Mouse (Mus musculus): ENCODE measurements around the gene Aqp9. TPM values are rescaled to one million over a fixed set of nuclear protein-coding genes. Genes with fewer than 3 reads are reported as not detected.

Gene Aqp9
- polyA plus RNA-seq, 1 experiment from 2014 or later = 0.36 TPM

DNA sequence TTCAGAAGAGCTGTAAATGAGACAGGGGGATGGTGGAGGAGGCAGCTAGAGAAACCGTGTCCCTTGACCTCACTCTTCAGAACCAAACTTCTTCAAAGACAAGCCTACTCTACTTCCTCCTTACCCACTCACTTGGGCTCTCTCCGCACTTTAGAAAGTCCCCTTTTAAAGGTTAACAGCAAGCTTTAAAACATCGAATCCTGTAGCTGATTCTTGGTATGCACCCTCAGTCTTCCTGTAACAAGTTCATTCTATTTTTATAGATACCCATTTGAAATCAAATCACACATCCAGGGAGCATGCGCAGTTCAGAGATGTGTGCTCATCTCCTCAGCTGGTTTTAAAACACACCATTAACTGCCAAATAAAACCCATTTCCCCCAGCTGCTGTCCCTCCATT, 33.8 kb upstream of the Aqp9 start:
- no peaks in the 10 kb centered on the region for H3K4me1 ChIP-seq (ENCODE audit: control insufficient read depth, insufficient read depth, low read length)
- no peak for ATAC-seq (replicated peaks; ENCODE audit: insufficient number of reproducible peaks, low FRiP score, low TSS enrichment)
- 72% methylated on average over 4 of the region's 4 CpGs for WGBS (ENCODE audit: insufficient replicate concordance)
- H3K27me3 ChIP-seq (ENCODE audit: control insufficient read depth, insufficient read depth, low read length) = no peaks in the 10 kb centered on the region
- no peak overlapping the region for H3K4me2 ChIP-seq
- H3K36me3 ChIP-seq (ENCODE audit: control insufficient read depth, insufficient read depth, low read length) = no peaks in the 10 kb centered on the region
- H3K9ac ChIP-seq (ENCODE audit: low read depth, low read length) = no peak overlapping the region
- H3K27ac ChIP-seq (ENCODE audit: low read depth, low read length) = no peak overlapping the region
- H3K4me3 ChIP-seq (ENCODE audit: low read depth, low read length) = no peak overlapping the region
- no peaks in the 10 kb centered on the region for H3K9me3 ChIP-seq (replicated peaks; ENCODE audit: control insufficient read depth, low read length)

- WGBS (ENCODE audit: insufficient replicate concordance) = 77% methylated on average over 5 of the region's 5 CpGs
- Histone ChIP-seq H3K4me3 (ENCODE audit: low read depth, low read length) (no peak overlapping the region), H3K27ac (ENCODE audit: low read depth, low read length) (no peak overlapping the region), H3K27me3 (ENCODE audit: control insufficient read depth, insufficient read depth, low read length) (no peaks in the 10 kb centered on the region), H3K36me3 (ENCODE audit: control insufficient read depth, insufficient read depth, low read length) (no peaks in the 10 kb centered on the region), H3K9ac (ENCODE audit: low read depth, low read length) (no peak overlapping the region), H3K4me1 (ENCODE audit: control insufficient read depth, insufficient read depth, low read length) (no peaks in the 10 kb centered on the region), H3K9me3 (replicated peaks; ENCODE audit: control insufficient read depth, low read length) (no peaks in the 10 kb centered on the region), H3K4me2 (no peak overlapping the region)
- ATAC-seq (replicated peaks; ENCODE audit: insufficient number of reproducible peaks, low FRiP score, low TSS enrichment) = no peak
These were observed 30.3 kb upstream of the Aqp9 start for GRCm38 (mm10) chr9:71198826-71199225.

DNA sequence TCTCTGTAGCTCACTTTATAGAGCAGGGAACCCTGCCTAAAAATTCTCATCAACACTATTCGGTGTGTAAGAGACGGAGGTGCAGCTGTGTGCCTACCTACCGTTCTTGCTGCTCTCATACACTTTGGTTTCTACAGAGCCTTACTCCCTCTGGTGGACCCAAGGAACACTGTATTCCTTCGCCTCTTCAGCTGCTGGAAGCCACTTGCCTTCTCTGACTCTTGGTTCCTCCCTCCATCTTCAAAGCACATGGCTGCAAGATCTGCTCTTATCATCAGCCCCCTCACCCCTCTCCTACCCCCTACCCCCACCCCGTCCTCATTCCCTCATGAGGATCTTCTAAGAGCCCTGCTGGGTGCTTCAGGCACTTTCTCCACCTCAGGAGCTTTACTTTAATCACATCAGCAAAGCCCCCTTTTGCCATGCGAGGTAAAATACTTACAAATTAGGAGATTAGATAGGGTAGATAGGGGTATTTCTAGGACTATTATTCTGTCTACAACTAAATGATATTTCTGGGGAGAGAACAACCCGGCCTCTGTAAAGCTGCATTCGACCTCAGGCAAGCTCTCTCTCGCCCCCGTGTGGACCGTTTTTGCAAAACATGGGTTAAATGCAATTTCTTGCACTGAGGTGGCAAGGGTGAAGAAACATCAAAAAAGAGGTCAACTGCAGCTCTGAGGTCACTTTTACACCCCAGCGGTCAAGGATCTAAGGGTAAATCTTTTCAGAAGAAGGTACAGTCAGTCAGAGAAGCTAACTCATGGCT, 20.3 kb upstream of the Aqp9 start:
- no peaks in the 10 kb centered on the region for H3K36me3 ChIP-seq (ENCODE audit: control insufficient read depth, insufficient read depth, low read length)
- no peak overlapping the region for H3K27ac ChIP-seq (ENCODE audit: low read depth, low read length)
- 0 out of 2 replicates have a peak overlapping the region, but pooled peaks have one; percentile 2 for H3K4me3 ChIP-seq (ENCODE audit: low read depth, low read length)
- peak overlapping the region; percentile 58 for H3K4me2 ChIP-seq
- 9% methylated on average over 12 of the region's 12 CpGs for WGBS (ENCODE audit: insufficient replicate concordance)
- H3K27me3 ChIP-seq (ENCODE audit: control insufficient read depth, insufficient read depth, low read length) = no peaks in the 10 kb centered on the region
- no peaks in the 10 kb centered on the region for H3K9me3 ChIP-seq (replicated peaks; ENCODE audit: control insufficient read depth, low read length)
- ATAC-seq (replicated peaks; ENCODE audit: insufficient number of reproducible peaks, low FRiP score, low TSS enrichment) = no peak
- no peaks in the 10 kb centered on the region for H3K4me1 ChIP-seq (ENCODE audit: control insufficient read depth, insufficient read depth, low read length)
- H3K9ac ChIP-seq (ENCODE audit: low read depth, low read length) = no peak overlapping the region

- Histone ChIP-seq H3K9ac (ENCODE audit: low read depth, low read length) (no peak overlapping the region), H3K27me3 (ENCODE audit: control insufficient read depth, insufficient read depth, low read length) (no peaks in the 10 kb centered on the region), H3K36me3 (ENCODE audit: control insufficient read depth, insufficient read depth, low read length) (no peaks in the 10 kb centered on the region), H3K27ac (ENCODE audit: low read depth, low read length) (no peak overlapping the region), H3K4me3 (ENCODE audit: low read depth, low read length) (no peak overlapping the region), H3K4me2 (no peak overlapping the region), H3K9me3 (replicated peaks; ENCODE audit: control insufficient read depth, low read length) (no peaks in the 10 kb centered on the region), H3K4me1 (ENCODE audit: control insufficient read depth, insufficient read depth, low read length) (no peaks in the 10 kb centered on the region)
- ATAC-seq (replicated peaks; ENCODE audit: insufficient number of reproducible peaks, low FRiP score, low TSS enrichment) = no peak
- WGBS (ENCODE audit: insufficient replicate concordance) = 80% methylated on average over 7 of the region's 7 CpGs
These were observed 18.9 kb upstream of the Aqp9 start for GRCm38 (mm10) chr9:71187396-71187795.

DNA sequence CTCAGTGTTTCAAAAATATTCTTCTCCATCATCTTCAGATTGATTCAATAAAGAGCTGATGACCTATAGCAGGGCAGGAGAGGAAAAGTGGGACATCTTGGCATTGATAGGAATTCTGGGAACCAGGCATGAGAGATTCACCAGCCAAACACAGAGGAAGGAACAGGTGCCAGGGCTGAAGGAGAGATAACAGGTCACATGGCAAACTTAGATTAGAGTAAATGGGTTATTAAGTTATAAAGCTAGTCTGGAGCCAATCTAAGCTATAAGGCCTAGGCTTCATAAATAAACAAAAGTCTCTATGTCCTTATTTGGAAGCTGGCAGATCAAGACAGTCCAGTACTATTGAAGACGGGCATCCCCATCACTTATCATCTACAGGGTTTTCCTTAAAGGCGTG, 17.3 kb upstream of the Aqp9 start:
- H3K27ac ChIP-seq (ENCODE audit: low read depth, low read length) = no peak overlapping the region
- H3K4me2 ChIP-seq = no peak overlapping the region
- H3K27me3 ChIP-seq (ENCODE audit: control insufficient read depth, insufficient read depth, low read length) = no peaks in the 10 kb centered on the region
- H3K4me1 ChIP-seq (ENCODE audit: control insufficient read depth, insufficient read depth, low read length) = no peaks in the 10 kb centered on the region
- no peaks in the 10 kb centered on the region for H3K36me3 ChIP-seq (ENCODE audit: control insufficient read depth, insufficient read depth, low read length)
- 67% methylated on average over 2 of the region's 2 CpGs for WGBS (ENCODE audit: insufficient replicate concordance)
- no peak for ATAC-seq (replicated peaks; ENCODE audit: insufficient number of reproducible peaks, low FRiP score, low TSS enrichment)
- H3K9me3 ChIP-seq (replicated peaks; ENCODE audit: control insufficient read depth, low read length) = no peaks in the 10 kb centered on the region
- H3K4me3 ChIP-seq (ENCODE audit: low read depth, low read length) = no peak overlapping the region
- no peak overlapping the region for H3K9ac ChIP-seq (ENCODE audit: low read depth, low read length)

GRCm38 (mm10) chr9:71185285-71185684, 16.8 kb upstream of the Aqp9 start:
- no peaks in the 10 kb centered on the region for H3K36me3 ChIP-seq (ENCODE audit: control insufficient read depth, insufficient read depth, low read length)
- no peak for ATAC-seq (replicated peaks; ENCODE audit: insufficient number of reproducible peaks, low FRiP score, low TSS enrichment)
- no peak overlapping the region for H3K9ac ChIP-seq (ENCODE audit: low read depth, low read length)
- H3K4me3 ChIP-seq (ENCODE audit: low read depth, low read length) = no peak overlapping the region
- H3K27me3 ChIP-seq (ENCODE audit: control insufficient read depth, insufficient read depth, low read length) = no peaks in the 10 kb centered on the region
- no peaks in the 10 kb centered on the region for H3K4me1 ChIP-seq (ENCODE audit: control insufficient read depth, insufficient read depth, low read length)
- H3K27ac ChIP-seq (ENCODE audit: low read depth, low read length) = no peak overlapping the region
- H3K4me2 ChIP-seq = no peak overlapping the region
- no peaks in the 10 kb centered on the region for H3K9me3 ChIP-seq (replicated peaks; ENCODE audit: control insufficient read depth, low read length)

- WGBS (ENCODE audit: insufficient replicate concordance) = 66% methylated on average over 8 of the region's 8 CpGs
- H3K27ac ChIP-seq (ENCODE audit: low read depth, low read length) = no peak overlapping the region
- H3K4me1 ChIP-seq (ENCODE audit: control insufficient read depth, insufficient read depth, low read length) = no peaks in the 10 kb centered on the region
- no peaks in the 10 kb centered on the region for H3K9me3 ChIP-seq (replicated peaks; ENCODE audit: control insufficient read depth, low read length)
- ATAC-seq (replicated peaks; ENCODE audit: insufficient number of reproducible peaks, low FRiP score, low TSS enrichment) = no peak
- H3K27me3 ChIP-seq (ENCODE audit: control insufficient read depth, insufficient read depth, low read length) = no peaks in the 10 kb centered on the region
- H3K9ac ChIP-seq (ENCODE audit: low read depth, low read length) = no peak overlapping the region
- H3K4me2 ChIP-seq = no peak overlapping the region
- no peak overlapping the region for H3K4me3 ChIP-seq (ENCODE audit: low read depth, low read length)
- H3K36me3 ChIP-seq (ENCODE audit: control insufficient read depth, insufficient read depth, low read length) = no peaks in the 10 kb centered on the region
These were observed 11.7 kb upstream of the Aqp9 start for GRCm38 (mm10) chr9:71179964-71180700.

DNA sequence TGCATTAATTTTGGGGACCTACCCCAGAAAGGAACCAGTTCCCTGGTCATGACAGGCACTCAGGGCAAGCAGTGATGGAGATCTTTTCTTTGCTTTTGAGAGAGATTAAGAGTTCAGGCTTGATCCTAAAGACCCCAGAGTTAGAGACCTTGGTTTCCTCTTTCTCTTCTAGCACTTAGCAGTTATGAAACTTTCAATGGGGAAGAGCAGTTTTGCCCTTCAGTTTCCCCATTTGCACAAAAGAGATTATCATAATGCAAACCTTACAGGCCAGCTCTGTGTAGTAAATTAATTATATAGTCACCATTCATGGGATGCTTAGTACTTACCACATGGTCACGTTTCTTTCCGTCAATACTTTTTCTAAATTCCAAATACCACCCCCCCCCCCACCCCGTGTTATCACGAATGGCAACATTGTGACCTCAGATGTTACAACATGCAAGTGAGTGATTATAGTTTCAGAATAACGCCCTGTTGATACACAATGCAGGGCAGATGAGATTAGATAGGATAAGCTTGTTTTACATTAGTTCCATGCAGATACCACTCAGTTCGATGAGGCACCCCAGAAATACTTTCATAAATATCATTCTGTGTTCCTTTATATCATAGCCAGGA, 10.9 kb upstream of the Aqp9 start:
- Histone ChIP-seq H3K9me3 (replicated peaks; ENCODE audit: control insufficient read depth, low read length) (no peaks in the 10 kb centered on the region), H3K9ac (ENCODE audit: low read depth, low read length) (no peak overlapping the region), H3K27ac (ENCODE audit: low read depth, low read length) (no peak overlapping the region), H3K36me3 (ENCODE audit: control insufficient read depth, insufficient read depth, low read length) (no peaks in the 10 kb centered on the region), H3K4me3 (ENCODE audit: low read depth, low read length) (no peak overlapping the region), H3K4me2 (no peak overlapping the region), H3K27me3 (ENCODE audit: control insufficient read depth, insufficient read depth, low read length) (no peaks in the 10 kb centered on the region), H3K4me1 (ENCODE audit: control insufficient read depth, insufficient read depth, low read length) (no peaks in the 10 kb centered on the region)
- no peak for ATAC-seq (replicated peaks; ENCODE audit: insufficient number of reproducible peaks, low FRiP score, low TSS enrichment)
- 75% methylated on average over 6 of the region's 6 CpGs for WGBS (ENCODE audit: insufficient replicate concordance)

Measured in heart, embryonic 11.5 days (tissue).